Mouse (Mus musculus) Patski (cell line): ENCODE measurements around the gene Iqce. TPM values are rescaled to one million over a fixed set of nuclear protein-coding genes. Genes with fewer than 3 reads are reported as not detected.

Experiments used
- ATAC-seq: fragments of 100-300 bp; one replicate; pipeline ENCODE4 v1.8.0; 2021
- CTCF ChIA-PET: fragments of 350-600 bp; sonication (Branson Sonifier 250); formaldehyde crosslinking; loops from one replicate; lab custom pipeline; 2022; ENCODE audit warnings: inconsistent platforms; lab: Charles Lee
- POLR2A ChIA-PET: fragments of 350-600 bp; sonication (Branson Sonifier 250); formaldehyde crosslinking; loops from one replicate; lab custom pipeline; 2022; ENCODE audit warnings: antibody characterized with exemption, inconsistent platforms; lab: Charles Lee
- DNase-seq: peaks from one replicate; pipeline ENCODE4 v3.0.0-alpha.2; 2011; ENCODE audit warnings: low read depth, low spot score
- H3K27me3 ChIP-seq: fragments of 371-371 bp; one replicate; pipeline ENCODE4 v1.5.1; 2021
- CTCF ChIP-seq: fragments of 100-300 bp; IDR thresholded peaks from one replicate; pipeline ENCODE4 v1.5.1; 2021
- in situ Hi-C: fragments of 300-500 bp; cut with MboI; formaldehyde crosslinking; loops from 3 replicates; pipeline ENCODE4 v1.11.1; 2018; ENCODE audit warnings: low pct_unique_long_range_greater_than_20kb, mixed read lengths
- polyA plus RNA-seq: library from polyadenylated mRNA; unstranded; gene quantifications from one replicate; pipeline ENCODE4 v1.2.3, GENCODE M21; 2021

Gene Iqce
- polyA plus RNA-seq, 1 experiment from 2014 or later: 52.6 TPM

GRCm38 (mm10) chr5:140644263-140644662 is 57.9 kb downstream of the Iqce start:
- POLR2A ChIA-PET: interaction anchor here (0.6 kb wide), 1 partner anchor 26 kb away, joined by 3 read pairs; no protein-coding TSS in a partner anchor
- ATAC-seq: no peak
- CTCF ChIA-PET: interaction anchor here (1.0 to 1.3 kb wide), 2 partner anchors 23 to 26 kb away, joined by 3 to 4 read pairs; no protein-coding TSS in a partner anchor
- H3K27me3 ChIP-seq: no peaks in the 10 kb centered on the region
- TF ChIP-seq CTCF: no peak
- no peak for DNase-seq
- in situ Hi-C loops: loop anchor here (25.0 kb wide), 1 partner anchor 2007 kb away; no protein-coding TSS in a partner anchor

- H3K27me3 ChIP-seq: no peaks in the 10 kb centered on the region
- no peak for TF ChIP-seq CTCF
- DNase-seq (no peak), ATAC-seq (no peak)
- in situ Hi-C loops: loop anchor here (25.0 kb wide), 1 partner anchor 2005 kb away; no protein-coding TSS in a partner anchor
- CTCF ChIA-PET: interaction anchor here (1.2 to 1.4 kb wide), 2 partner anchors 23 to 102 kb away, joined by 3 to 5 read pairs; no protein-coding TSS in a partner anchor
- POLR2A ChIA-PET: no interaction called here
These were observed 60.1 kb downstream of the Iqce start for GRCm38 (mm10) chr5:140642076-140642475.

- in situ Hi-C loops: loop anchor here (25.0 kb wide), 1 partner anchor 2004 kb away; no protein-coding TSS in a partner anchor
- ChIA-PET CTCF (interaction anchor here (1.2 to 1.4 kb wide), 2 partner anchors 22 to 101 kb away, joined by 3 to 5 read pairs; no protein-coding TSS in a partner anchor), POLR2A (interaction anchor here (0.5 kb wide), 1 partner anchor 21 kb away, joined by 3 read pairs; no protein-coding TSS in a partner anchor)
- no peak for DNase-seq
- no peaks in the 10 kb centered on the region for H3K27me3 ChIP-seq
- ATAC-seq: no peak
- no peak for TF ChIP-seq CTCF
These were observed 60.8 kb downstream of the Iqce start for GRCm38 (mm10) chr5:140641254-140641928.

GRCm38 (mm10) chr5:140640812-140641211 is 61.4 kb downstream of the Iqce start:
- TF ChIP-seq CTCF: no peak
- no peak for ATAC-seq
- POLR2A ChIA-PET: interaction anchor here (1.2 kb wide), 1 partner anchor 8 kb away, joined by 5 read pairs; the partner anchor contains the start of gene Ttyh3
- in situ Hi-C loops: loop anchor here (25.0 kb wide), 1 partner anchor 2004 kb away; no protein-coding TSS in a partner anchor
- CTCF ChIA-PET: no interaction called here
- no peaks in the 10 kb centered on the region for H3K27me3 ChIP-seq
- no peak for DNase-seq

GRCm38 (mm10) chr5:140639871-140640270 is 62.3 kb downstream of the Iqce start:
- ATAC-seq: no peak
- H3K27me3 ChIP-seq: no peaks in the 10 kb centered on the region
- ChIA-PET CTCF (interaction anchor here (1.0 kb wide), 1 partner anchor 100 kb away, joined by 3 read pairs; no protein-coding TSS in a partner anchor), POLR2A (interaction anchor here (1.2 kb wide), 1 partner anchor 9 kb away, joined by 5 read pairs; the partner anchor contains the start of gene Ttyh3)
- TF ChIP-seq CTCF: no peak
- in situ Hi-C loops: loop anchor here (25.0 kb wide), 1 partner anchor 2003 kb away; no protein-coding TSS in a partner anchor
- DNase-seq: no peak

- no peak for DNase-seq
- POLR2A ChIA-PET: no interaction called here
- no peaks in the 10 kb centered on the region for H3K27me3 ChIP-seq
- no peak for TF ChIP-seq CTCF
- in situ Hi-C loops: loop anchor here (25.0 kb wide), 1 partner anchor 2002 kb away; no protein-coding TSS in a partner anchor
- CTCF ChIA-PET: no interaction called here
- ATAC-seq: no peak
These were observed 62.9 kb downstream of the Iqce start for GRCm38 (mm10) chr5:140639312-140639711.

GRCm38 (mm10) chr5:140638484-140638883 is 63.7 kb downstream of the Iqce start:
- TF ChIP-seq CTCF: no peak
- no peak for ATAC-seq
- CTCF ChIA-PET: no interaction called here
- no peak for DNase-seq
- no peaks in the 10 kb centered on the region for H3K27me3 ChIP-seq
- in situ Hi-C loops: loop anchor here (25.0 kb wide), 1 partner anchor 2001 kb away; no protein-coding TSS in a partner anchor
- POLR2A ChIA-PET: no interaction called here

GRCm38 (mm10) chr5:140637989-140638388 is 64.2 kb downstream of the Iqce start:
- no peaks in the 10 kb centered on the region for H3K27me3 ChIP-seq
- ChIA-PET POLR2A (no interaction called here), CTCF (no interaction called here)
- no peak for TF ChIP-seq CTCF
- ATAC-seq (no peak), DNase-seq (no peak)
- in situ Hi-C loops: loop anchor here (25.0 kb wide), 1 partner anchor 2001 kb away; no protein-coding TSS in a partner anchor

- ATAC-seq (no peak), DNase-seq (no peak)
- POLR2A ChIA-PET: interaction anchor here (0.5 to 2.6 kb wide), 2 partner anchors 9 to 23 kb away, joined by 4 to 11 read pairs; no protein-coding TSS in a partner anchor
- CTCF ChIA-PET: interaction anchor here (0.8 to 1.9 kb wide), 3 partner anchors 12 to 65 kb away, joined by 3 to 6 read pairs (median 3); partner anchors contain the start of gene Ttyh3
- no peak for TF ChIP-seq CTCF
- H3K27me3 ChIP-seq: no peaks in the 10 kb centered on the region
- in situ Hi-C loops: loop anchor here (25.0 kb wide), 1 partner anchor 2000 kb away; no protein-coding TSS in a partner anchor
These were observed 65.1 kb downstream of the Iqce start for GRCm38 (mm10) chr5:140637058-140637410.

- no peak for TF ChIP-seq CTCF
- POLR2A ChIA-PET: interaction anchor here (2.6 kb wide), 1 partner anchor 10 kb away, joined by 11 read pairs; no protein-coding TSS in a partner anchor
- CTCF ChIA-PET: interaction anchor here (0.8 to 1.9 kb wide), 4 partner anchors 13 to 65 kb away, joined by 3 to 6 read pairs (median 3); partner anchors contain the start of gene Ttyh3
These were observed 65.7 kb downstream of the Iqce start for GRCm38 (mm10) chr5:140636316-140637057.

More at GRCm38 (mm10) chr5:140636316-140637057, 65.7 kb downstream of the Iqce start:
- in situ Hi-C loops: loop anchor here (25.0 kb wide), 1 partner anchor 1999 kb away; no protein-coding TSS in a partner anchor
- DNase-seq (no peak), ATAC-seq (no peak)
- H3K27me3 ChIP-seq: no peaks in the 10 kb centered on the region
